Mouse (Mus musculus): ENCODE results near the gene Lamb3. TPM values are rescaled to one million over a fixed set of nuclear protein-coding genes. Genes with fewer than 3 reads are reported as not detected.

Gene Lamb3
- total and polyA plus RNA-seq, 3 experiments, result 0.03 to 0.30 (median 0.22) TPM

GRCm38 (mm10) chr1:193211371-193211770 is 3.9 kb downstream of the Lamb3 start:
- ATAC-seq (ENCODE audit: extremely low read depth, insufficient number of reproducible peaks, low FRiP score, poor library complexity, severe bottlenecking) (no peak), DNase-seq (ENCODE audit: low spot score) (no peak)
- H3K9me3 ChIP-seq (replicated peaks), result no peaks in the 10 kb centered on the region
- H3K27me3 ChIP-seq (ENCODE audit: insufficient read depth, low read length), result no peaks in the 10 kb centered on the region
- H3K4me1 ChIP-seq (ENCODE audit: insufficient read depth, low read depth, low read length), result no peaks in the 10 kb centered on the region
- H3K4me3 ChIP-seq (ENCODE audit: low read depth, low read length), result no peak overlapping the region
- no peaks in the 10 kb centered on the region for H3K36me3 ChIP-seq (replicated peaks)
- TF ChIP-seq TAL1 (conservative IDR thresholded peaks at IDR 0.05; ENCODE audit: low read depth, low read length), result no peak
- no peak for TF ChIP-seq GATA2 (IDR thresholded peaks at IDR 0.05; ENCODE audit: borderline replicate concordance, low read depth, low read length)
- no peak for TF ChIP-seq CTCF (IDR thresholded peaks at IDR 0.05; ENCODE audit: low read depth, low read length)
- no peak for TF ChIP-seq POLR2AphosphoS5 (IDR thresholded peaks at IDR 0.05; ENCODE audit: insufficient replicate concordance, low read depth, low read length)

GRCm38 (mm10) chr1:193214053-193214452 is 6.6 kb downstream of the Lamb3 start:
- DNase-seq (ENCODE audit: low spot score) (no peak), ATAC-seq (ENCODE audit: extremely low read depth, insufficient number of reproducible peaks, low FRiP score, poor library complexity, severe bottlenecking) (no peak)
- TF ChIP-seq GATA1 (IDR thresholded peaks at IDR 0.05; ENCODE audit: borderline replicate concordance, low read length) (no peak), TAL1 (conservative IDR thresholded peaks at IDR 0.05; ENCODE audit: low read depth, low read length) (no peak), POLR2AphosphoS5 (IDR thresholded peaks at IDR 0.05; ENCODE audit: insufficient replicate concordance, low read depth, low read length) (no peak), GATA2 (IDR thresholded peaks at IDR 0.05; ENCODE audit: borderline replicate concordance, low read depth, low read length) (no peak), CTCF (IDR thresholded peaks at IDR 0.05; ENCODE audit: low read depth, low read length) (no peak)
- H3K27me3 ChIP-seq (ENCODE audit: insufficient read depth, low read length), result no peaks in the 10 kb centered on the region
- H3K4me3 ChIP-seq (ENCODE audit: low read depth, low read length), result no peak overlapping the region
- H3K4me1 ChIP-seq (ENCODE audit: insufficient read depth, low read depth, low read length), result no peaks in the 10 kb centered on the region
- H3K36me3 ChIP-seq (replicated peaks), result no peaks in the 10 kb centered on the region
- no peaks in the 10 kb centered on the region for H3K9me3 ChIP-seq (replicated peaks)

GRCm38 (mm10) chr1:193216000-193216399 is 8.5 kb downstream of the Lamb3 start:
- DNase-seq (ENCODE audit: low spot score) (no peak), ATAC-seq (ENCODE audit: extremely low read depth, insufficient number of reproducible peaks, low FRiP score, poor library complexity, severe bottlenecking) (no peak)
- no peaks in the 10 kb centered on the region for H3K36me3 ChIP-seq (replicated peaks)
- H3K27me3 ChIP-seq (ENCODE audit: insufficient read depth, low read length), result no peaks in the 10 kb centered on the region
- no peak for TF ChIP-seq GATA2 (IDR thresholded peaks at IDR 0.05; ENCODE audit: borderline replicate concordance, low read depth, low read length)
- TF ChIP-seq GATA1 (IDR thresholded peaks at IDR 0.05; ENCODE audit: borderline replicate concordance, low read length), result no peak
- no peak for TF ChIP-seq CTCF (IDR thresholded peaks at IDR 0.05; ENCODE audit: low read depth, low read length)
- TF ChIP-seq POLR2AphosphoS5 (IDR thresholded peaks at IDR 0.05; ENCODE audit: insufficient replicate concordance, low read depth, low read length), result no peak
- no peak for TF ChIP-seq TAL1 (conservative IDR thresholded peaks at IDR 0.05; ENCODE audit: low read depth, low read length)
- no peaks in the 10 kb centered on the region for H3K9me3 ChIP-seq (replicated peaks)
- H3K4me3 ChIP-seq (ENCODE audit: low read depth, low read length), result no peak overlapping the region
- no peaks in the 10 kb centered on the region for H3K4me1 ChIP-seq (ENCODE audit: insufficient read depth, low read depth, low read length)

- no peaks in the 10 kb centered on the region for H3K36me3 ChIP-seq (replicated peaks)
- no peak for ATAC-seq (ENCODE audit: extremely low read depth, insufficient number of reproducible peaks, low FRiP score, poor library complexity, severe bottlenecking)
These were observed 12.9 kb downstream of the Lamb3 start for GRCm38 (mm10) chr1:193220408-193220807.

GRCm38 (mm10) chr1:193225531-193225930 is 18.0 kb downstream of the Lamb3 start:
- no peak for DNase-seq (ENCODE audit: low spot score)
- 0 out of 2 replicates have a peak, but pooled peaks cover 2% of the 10 kb centered on the region for H3K27me3 ChIP-seq (ENCODE audit: insufficient read depth, low read length)
- H3K4me1 ChIP-seq (ENCODE audit: insufficient read depth, low read depth, low read length), result no peaks in the 10 kb centered on the region

More at GRCm38 (mm10) chr1:193220408-193220807, 12.9 kb downstream of the Lamb3 start:
- H3K9me3 ChIP-seq (replicated peaks), result no peaks in the 10 kb centered on the region
- no peaks in the 10 kb centered on the region for H3K4me1 ChIP-seq (ENCODE audit: insufficient read depth, low read depth, low read length)
- H3K27me3 ChIP-seq (ENCODE audit: insufficient read depth, low read length), result 0 out of 2 replicates have a peak, but pooled peaks cover 2% of the 10 kb centered on the region
- DNase-seq (ENCODE audit: low spot score), result no peak
- no peak overlapping the region for H3K4me3 ChIP-seq (ENCODE audit: low read depth, low read length)
- TF ChIP-seq TAL1 (conservative IDR thresholded peaks at IDR 0.05; ENCODE audit: low read depth, low read length) (no peak), GATA2 (IDR thresholded peaks at IDR 0.05; ENCODE audit: borderline replicate concordance, low read depth, low read length) (no peak), CTCF (IDR thresholded peaks at IDR 0.05; ENCODE audit: low read depth, low read length) (no peak), POLR2AphosphoS5 (IDR thresholded peaks at IDR 0.05; ENCODE audit: insufficient replicate concordance, low read depth, low read length) (no peak), GATA1 (IDR thresholded peaks at IDR 0.05; ENCODE audit: borderline replicate concordance, low read length) (no peak)

GRCm38 (mm10) chr1:193226114-193226513 is 18.6 kb downstream of the Lamb3 start:
- Histone ChIP-seq H3K9me3 (replicated peaks) (no peaks in the 10 kb centered on the region), H3K27me3 (ENCODE audit: insufficient read depth, low read length) (0 out of 2 replicates have a peak, but pooled peaks cover 2% of the 10 kb centered on the region), H3K4me1 (ENCODE audit: insufficient read depth, low read depth, low read length) (0 out of 2 replicates have a peak, but pooled peaks cover 3% of the 10 kb centered on the region), H3K4me3 (ENCODE audit: low read depth, low read length) (no peak overlapping the region), H3K36me3 (replicated peaks) (no peaks in the 10 kb centered on the region)
- DNase-seq (ENCODE audit: low spot score) (no peak), ATAC-seq (ENCODE audit: extremely low read depth, insufficient number of reproducible peaks, low FRiP score, poor library complexity, severe bottlenecking) (no peak)
- TF ChIP-seq TAL1 (conservative IDR thresholded peaks at IDR 0.05; ENCODE audit: low read depth, low read length) (no peak), POLR2AphosphoS5 (IDR thresholded peaks at IDR 0.05; ENCODE audit: insufficient replicate concordance, low read depth, low read length) (no peak), GATA2 (IDR thresholded peaks at IDR 0.05; ENCODE audit: borderline replicate concordance, low read depth, low read length) (no peak), GATA1 (IDR thresholded peaks at IDR 0.05; ENCODE audit: borderline replicate concordance, low read length) (no peak), CTCF (IDR thresholded peaks at IDR 0.05; ENCODE audit: low read depth, low read length) (no peak)

More at GRCm38 (mm10) chr1:193225531-193225930, 18.0 kb downstream of the Lamb3 start:
- H3K4me3 ChIP-seq (ENCODE audit: low read depth, low read length), result no peak overlapping the region
- no peak for ATAC-seq (ENCODE audit: extremely low read depth, insufficient number of reproducible peaks, low FRiP score, poor library complexity, severe bottlenecking)
- H3K36me3 ChIP-seq (replicated peaks), result no peaks in the 10 kb centered on the region
- H3K9me3 ChIP-seq (replicated peaks), result no peaks in the 10 kb centered on the region
- TF ChIP-seq GATA1 (IDR thresholded peaks at IDR 0.05; ENCODE audit: borderline replicate concordance, low read length) (no peak), TAL1 (conservative IDR thresholded peaks at IDR 0.05; ENCODE audit: low read depth, low read length) (no peak), POLR2AphosphoS5 (IDR thresholded peaks at IDR 0.05; ENCODE audit: insufficient replicate concordance, low read depth, low read length) (no peak), GATA2 (IDR thresholded peaks at IDR 0.05; ENCODE audit: borderline replicate concordance, low read depth, low read length) (no peak), CTCF (IDR thresholded peaks at IDR 0.05; ENCODE audit: low read depth, low read length) (no peak)

All from G1E (cell line).